Mouse (Mus musculus): Measurements from ENCODE around the gene Slfn3. TPM values are rescaled to one million over a fixed set of nuclear protein-coding genes. Genes with fewer than 3 reads are reported as not detected.
"Not testable (repeated sequence)": the region's sequence is repeated elsewhere in the genome, so short reads cannot be mapped to it uniquely, and the experiment has no call there.

Slfn3 gene
- polyA plus RNA-seq (2012; ENCODE audit: insufficient read depth, insufficient read length, missing spikeins): 0.75 and 0.95 TPM in 2 replicates

DNA sequence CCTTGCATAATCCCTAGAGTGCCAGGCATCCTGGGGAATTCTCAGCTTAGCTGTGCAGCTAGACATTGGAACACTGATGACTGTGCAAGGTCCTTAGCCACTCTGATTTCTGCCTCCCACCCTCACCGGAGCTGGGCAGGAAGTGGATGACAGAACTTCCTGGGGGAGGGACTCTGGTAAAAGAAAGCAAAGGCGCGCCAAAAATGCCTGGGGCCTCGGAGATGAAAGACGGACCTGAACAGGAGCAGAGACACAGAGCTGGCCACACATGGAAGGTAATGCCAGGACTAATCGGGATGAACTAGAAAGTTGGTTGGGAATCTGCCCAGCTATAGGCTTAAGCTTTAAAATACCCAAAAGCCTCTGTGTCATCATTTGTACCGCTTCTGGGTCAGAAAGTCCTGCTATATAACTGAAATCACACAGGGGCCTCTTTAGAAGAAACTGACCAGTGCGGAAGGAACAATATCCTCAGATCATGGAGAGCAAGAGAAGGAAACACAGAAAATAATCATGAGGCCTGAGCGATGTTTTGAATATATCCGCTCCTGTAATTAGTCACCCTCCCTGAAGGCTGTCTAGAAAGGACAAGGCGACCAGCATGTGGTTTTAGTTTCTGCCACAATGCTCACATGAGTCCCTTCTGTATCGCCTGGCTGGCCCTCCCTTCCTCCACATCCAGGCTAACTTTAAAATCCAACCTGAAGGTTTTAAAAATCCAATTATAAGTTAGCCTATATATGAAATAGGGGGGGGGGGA lies at the start of gene Slfn3:
Gene Slfn3, plus strand, starts transcription at position 197 of the 760 bp plus-strand sequence.
- Histone ChIP-seq H3K4me3 (ENCODE audit: insufficient read depth, low read depth, low read length) (peak within 1 kb of the TSS; percentile 70), H3K27ac (replicated peaks; ENCODE audit: low read depth, low read length) (peak within 1 kb of the TSS; percentile 90), H3K4me1 (ENCODE audit: control insufficient read depth, insufficient read depth, insufficient read length, low read length) (no peaks in the 10 kb centered on the region)

DNA sequence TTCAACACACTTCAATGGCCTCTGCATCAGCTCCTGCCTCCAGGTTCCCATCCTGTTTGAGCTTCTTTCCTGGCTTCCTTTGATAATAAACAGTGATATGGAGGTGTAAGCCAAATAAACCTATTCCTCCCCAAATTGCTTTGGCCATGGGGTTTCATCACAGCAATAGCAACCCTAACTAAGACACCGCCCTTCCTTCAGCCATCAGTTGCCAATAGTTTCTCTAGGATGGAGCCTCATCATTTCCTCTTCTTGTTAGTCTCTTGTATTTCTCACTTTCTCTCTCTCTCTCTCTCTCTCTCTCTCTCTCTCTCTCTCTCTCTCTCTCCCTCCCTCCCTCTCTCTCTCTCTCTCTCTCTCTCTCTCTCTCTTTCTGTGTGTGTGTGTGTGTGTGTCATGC lies 42.2 kb upstream of the Slfn3 start:
- not testable (repeated sequence) for H3K4me1 ChIP-seq (ENCODE audit: control insufficient read depth, insufficient read depth, insufficient read length, low read length); H3K27ac ChIP-seq (replicated peaks; ENCODE audit: low read depth, low read length); H3K4me3 ChIP-seq (ENCODE audit: insufficient read depth, low read depth, low read length)

DNA sequence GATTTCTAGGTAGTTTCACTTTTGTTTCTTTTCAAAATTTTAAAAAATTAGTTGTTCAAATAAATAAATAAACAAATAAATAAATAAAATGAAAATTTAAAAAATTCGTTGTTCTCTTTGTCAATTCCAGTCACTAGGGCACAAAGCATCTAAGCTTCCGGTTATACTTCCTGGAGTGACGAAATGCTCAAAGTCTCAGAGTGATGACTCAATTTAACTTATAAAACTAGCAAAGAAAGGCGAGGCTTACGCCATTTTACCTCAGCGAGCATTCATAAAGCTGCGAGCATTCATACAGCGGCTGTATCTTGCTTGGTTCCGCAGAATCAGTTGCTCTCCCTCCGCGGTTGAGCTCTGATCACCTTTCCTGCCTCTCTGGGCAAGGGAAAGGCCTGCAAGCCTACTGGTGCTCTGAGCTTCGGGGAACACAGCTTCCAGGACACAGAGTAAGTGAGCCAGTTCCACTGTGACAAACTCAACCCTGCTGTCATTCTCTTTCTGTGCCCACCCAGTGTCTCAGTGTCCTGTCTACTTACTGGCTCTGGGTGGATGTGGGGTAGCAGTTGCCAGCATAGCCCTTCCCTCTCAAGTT lies 16.1 kb upstream of the Slfn3 start, which contains the start of gene Slfn4:
Gene Slfn4, plus strand, starts transcription at position 239 of the 592 bp plus-strand sequence.
- Histone ChIP-seq H3K4me1 (ENCODE audit: control insufficient read depth, insufficient read depth, insufficient read length, low read length) (peaks cover 2% of the 10 kb centered on the region; the same call in 1 of the 2 replicates), H3K27ac (replicated peaks; ENCODE audit: low read depth, low read length) (no peak within 1 kb of the TSS), H3K4me3 (ENCODE audit: insufficient read depth, low read depth, low read length) (no peak within 1 kb of the TSS)

DNA sequence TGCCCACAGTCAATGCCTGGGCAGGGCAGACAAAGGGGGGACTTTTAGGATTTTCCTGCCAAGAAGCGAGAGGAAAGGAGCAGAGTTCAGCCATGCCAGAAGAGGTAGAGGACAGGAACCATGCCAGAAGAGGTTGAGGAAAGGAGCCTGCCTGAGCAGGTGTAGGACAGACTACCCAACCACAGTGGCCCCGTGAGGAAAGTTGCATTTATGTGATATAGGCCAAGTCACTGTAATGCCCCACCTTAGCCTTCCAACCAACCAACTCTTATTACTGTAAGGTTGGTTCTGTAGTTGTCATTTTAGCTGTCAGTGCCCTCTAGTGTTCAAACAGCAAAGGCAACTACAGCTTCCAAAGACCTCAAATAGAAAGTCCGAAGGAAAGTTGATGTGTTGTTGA lies 871 bp downstream of the Slfn3 start:
- no peaks in the 10 kb centered on the region for H3K4me1 ChIP-seq (ENCODE audit: control insufficient read depth, insufficient read depth, insufficient read length, low read length)
- H3K27ac ChIP-seq (replicated peaks; ENCODE audit: low read depth, low read length): peak overlapping the region; percentile 78
- H3K4me3 ChIP-seq (ENCODE audit: insufficient read depth, low read depth, low read length): peak overlapping the region; percentile 70

DNA sequence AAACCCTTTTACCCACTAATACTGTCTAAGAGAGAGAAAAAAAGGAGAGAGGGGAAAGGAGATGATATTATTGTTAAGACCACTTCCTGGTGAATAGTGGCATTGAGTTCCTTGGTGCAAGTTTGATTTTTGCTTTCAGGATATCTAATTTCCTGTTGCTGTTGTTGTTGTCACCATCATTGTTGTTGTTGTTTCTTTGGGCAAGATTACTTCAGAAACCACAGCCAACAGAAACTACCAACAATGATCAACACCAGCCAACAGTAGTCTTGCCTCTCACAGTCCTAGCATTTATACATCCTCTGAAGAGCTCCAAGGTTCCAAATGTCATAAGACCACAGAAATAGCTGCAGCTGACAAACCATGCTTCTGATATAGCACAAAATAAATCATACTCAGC lies 13.9 kb downstream of the Slfn3 start:
- no peak overlapping the region for H3K27ac ChIP-seq (replicated peaks; ENCODE audit: low read depth, low read length)
- H3K4me1 ChIP-seq (ENCODE audit: control insufficient read depth, insufficient read depth, insufficient read length, low read length): no peaks in the 10 kb centered on the region
- H3K4me3 ChIP-seq (ENCODE audit: insufficient read depth, low read depth, low read length): no peak overlapping the region

DNA sequence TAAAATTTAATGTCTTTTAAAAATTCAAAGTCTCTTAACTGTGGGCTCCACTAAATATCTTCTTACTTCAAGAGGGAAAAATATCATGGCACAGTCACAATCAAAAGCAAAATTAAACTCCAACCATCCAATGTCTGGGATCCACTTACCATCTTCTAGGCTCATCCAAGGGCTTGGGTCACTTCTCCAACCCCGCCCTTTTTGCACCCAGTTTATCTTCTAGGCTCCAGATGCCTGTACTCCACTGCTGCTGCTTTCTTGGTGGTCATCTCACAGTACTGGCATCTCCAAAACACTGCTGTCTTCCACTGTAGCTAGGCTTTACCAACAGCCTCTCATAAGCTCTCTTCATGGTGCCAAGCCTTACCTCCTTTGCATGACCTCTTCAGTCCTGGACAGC lies 25.0 kb downstream of the Slfn3 start:
- Histone ChIP-seq H3K27ac (replicated peaks; ENCODE audit: low read depth, low read length) (no peak overlapping the region), H3K4me1 (ENCODE audit: control insufficient read depth, insufficient read depth, insufficient read length, low read length) (no peaks in the 10 kb centered on the region)

DNA sequence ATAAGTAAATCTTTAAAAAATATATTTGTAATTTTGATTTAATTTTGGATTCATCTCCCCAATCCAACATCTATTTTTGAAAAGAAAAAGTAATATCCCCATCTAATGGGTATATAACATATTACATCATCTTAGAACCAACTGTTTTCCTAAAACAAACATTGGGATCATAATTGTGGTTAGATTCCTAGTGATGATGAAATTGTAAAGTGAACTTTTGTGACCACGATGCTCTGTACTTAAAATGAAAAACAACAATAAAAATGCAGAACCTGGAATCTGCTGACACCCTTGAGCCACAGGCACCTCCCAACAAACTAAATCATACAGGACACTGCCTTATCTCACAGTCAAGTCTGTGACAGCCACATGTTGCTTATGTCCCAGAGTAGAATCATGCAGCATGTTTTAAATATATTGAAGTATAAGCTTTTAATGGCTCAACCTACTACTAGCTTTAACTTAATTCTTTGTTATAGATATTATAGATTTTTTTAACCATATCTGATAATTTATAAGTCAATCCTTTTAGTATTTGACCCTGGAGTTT lies 30.3 kb downstream of the Slfn3 start:
- Histone ChIP-seq H3K4me1 (ENCODE audit: control insufficient read depth, insufficient read depth, insufficient read length, low read length) (no peaks in the 10 kb centered on the region), H3K4me3 (ENCODE audit: insufficient read depth, low read depth, low read length) (no peak overlapping the region), H3K27ac (replicated peaks; ENCODE audit: low read depth, low read length) (no peak overlapping the region)

More for the DNA sequence above, 25.0 kb downstream of the Slfn3 start:
- H3K4me3 ChIP-seq (ENCODE audit: insufficient read depth, low read depth, low read length): no peak overlapping the region

DNA sequence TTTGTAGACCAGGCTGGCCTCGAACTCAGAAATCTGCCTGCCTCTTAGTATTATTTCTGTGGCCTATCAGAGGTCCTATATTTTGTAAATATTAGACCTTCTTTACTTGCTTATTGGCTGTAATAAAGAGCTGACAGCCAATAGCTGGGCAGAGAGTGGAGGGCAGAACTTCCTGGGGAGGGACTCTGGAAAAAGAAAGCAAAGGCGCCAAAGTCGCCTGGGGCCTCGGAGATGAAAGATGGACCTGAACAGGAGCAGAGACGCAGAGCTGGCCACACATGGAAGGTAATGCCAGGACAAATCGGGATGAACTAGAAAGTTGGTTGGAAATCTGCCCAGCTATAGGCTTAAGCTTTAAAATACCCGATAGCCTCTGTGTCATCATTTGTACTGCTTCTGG lies 32.2 kb downstream of the Slfn3 start:
- peak overlapping the region; percentile 41 for H3K4me3 ChIP-seq (ENCODE audit: insufficient read depth, low read depth, low read length)
- H3K27ac ChIP-seq (replicated peaks; ENCODE audit: low read depth, low read length): no peak overlapping the region
- no peaks in the 10 kb centered on the region for H3K4me1 ChIP-seq (ENCODE audit: control insufficient read depth, insufficient read depth, insufficient read length, low read length)

DNA sequence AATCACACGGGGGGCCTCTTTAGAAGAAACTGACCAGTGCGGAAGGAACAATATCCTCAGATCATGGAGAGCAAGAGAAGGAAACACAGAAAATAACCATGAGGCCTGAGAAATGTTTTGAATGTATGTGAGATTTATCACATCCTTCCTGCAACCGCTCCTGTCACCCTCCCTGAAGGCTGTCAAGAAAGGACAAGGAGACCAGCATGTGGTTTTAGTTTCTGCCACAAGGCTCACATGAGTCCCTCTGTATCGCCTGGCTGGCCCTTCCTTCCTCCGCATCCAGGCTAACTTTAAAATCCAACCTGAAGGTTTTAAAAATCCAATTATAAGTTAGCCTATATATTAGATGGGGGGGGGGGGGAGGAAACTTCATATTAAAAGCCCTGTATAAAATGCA lies 32.7 kb downstream of the Slfn3 start:
- H3K4me3 ChIP-seq (ENCODE audit: insufficient read depth, low read depth, low read length): peak overlapping the region; percentile 41; the same call in 1 of the 2 replicates
- H3K27ac ChIP-seq (replicated peaks; ENCODE audit: low read depth, low read length); H3K4me1 ChIP-seq (ENCODE audit: control insufficient read depth, insufficient read depth, insufficient read length, low read length): not testable (repeated sequence)

DNA sequence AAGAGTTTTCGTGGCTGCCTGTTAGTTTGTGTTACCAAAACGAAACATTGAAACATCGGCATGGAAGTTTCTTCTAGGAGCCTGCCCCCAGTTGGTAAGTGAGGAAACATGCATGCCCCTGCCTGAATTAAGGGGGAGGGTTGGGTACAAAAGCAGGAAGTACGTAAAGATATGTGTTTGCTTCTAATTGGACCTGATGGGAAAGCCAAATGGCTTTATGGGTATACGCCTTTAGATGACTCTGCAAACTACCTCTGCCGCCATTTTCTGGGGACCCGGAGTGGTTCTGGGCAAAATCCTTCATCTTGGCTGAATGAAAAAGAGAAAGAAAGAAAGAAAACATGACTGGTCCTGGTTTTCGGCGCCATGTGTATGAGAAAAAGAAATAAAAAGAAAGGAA lies 33.1 kb downstream of the Slfn3 start:
- Histone ChIP-seq H3K27ac (replicated peaks; ENCODE audit: low read depth, low read length) (peak overlapping the region; percentile 66), H3K4me1 (ENCODE audit: control insufficient read depth, insufficient read depth, insufficient read length, low read length) (no peaks in the 10 kb centered on the region), H3K4me3 (ENCODE audit: insufficient read depth, low read depth, low read length) (peak overlapping the region; percentile 48)

DNA sequence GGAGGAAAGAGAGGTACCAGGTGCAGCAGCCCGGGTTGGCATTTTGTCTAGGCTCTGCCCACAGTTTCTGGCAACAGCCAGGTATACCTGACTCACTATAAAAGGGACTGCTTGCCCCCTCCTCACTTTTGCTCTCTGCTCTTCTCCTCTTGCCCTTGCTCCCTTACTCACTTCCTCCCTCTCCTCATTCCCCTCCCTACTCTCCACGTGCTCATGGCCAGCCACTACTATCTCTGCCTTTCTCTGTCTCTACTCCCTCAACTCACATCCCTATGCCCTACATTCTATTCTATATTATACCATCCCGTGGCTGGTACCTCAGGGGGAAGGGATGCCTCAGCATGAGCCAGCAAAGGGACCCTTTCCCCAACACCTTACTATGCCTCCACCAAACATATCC lies 33.6 kb downstream of the Slfn3 start:
- Histone ChIP-seq H3K27ac (replicated peaks; ENCODE audit: low read depth, low read length) (peak overlapping the region; percentile 66), H3K4me3 (ENCODE audit: insufficient read depth, low read depth, low read length) (peak overlapping the region; percentile 48), H3K4me1 (ENCODE audit: control insufficient read depth, insufficient read depth, insufficient read length, low read length) (no peaks in the 10 kb centered on the region)

DNA sequence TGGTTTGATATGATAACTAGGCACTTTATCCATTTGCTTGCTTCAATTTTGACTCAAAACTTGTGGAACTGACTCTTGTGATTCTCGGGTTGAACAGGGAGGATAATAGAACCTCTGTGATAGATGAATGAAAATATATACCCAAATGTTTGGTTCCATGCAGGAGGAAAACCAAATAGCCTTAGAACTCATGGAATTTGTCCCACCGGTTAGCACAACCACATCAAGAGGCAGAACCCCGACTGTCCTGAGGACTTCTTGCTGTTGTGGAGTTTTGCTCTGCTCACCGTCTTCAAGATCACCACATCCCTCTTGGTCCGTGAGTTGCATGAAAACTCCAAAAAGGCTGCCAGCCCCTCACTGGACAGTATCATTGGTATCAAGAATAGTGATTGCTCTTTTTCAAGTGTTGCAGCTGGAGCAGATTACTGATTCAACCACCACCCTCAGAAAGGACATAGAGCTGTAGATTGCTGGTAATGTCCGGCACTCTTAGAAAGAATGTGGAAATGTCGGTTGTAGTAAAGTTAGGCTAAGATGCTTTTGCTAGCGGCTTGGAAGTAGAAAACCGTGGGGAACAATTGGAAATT lies 34.3 kb downstream of the Slfn3 start:
- H3K27ac ChIP-seq (replicated peaks; ENCODE audit: low read depth, low read length): no peak overlapping the region
- no peak overlapping the region for H3K4me3 ChIP-seq (ENCODE audit: insufficient read depth, low read depth, low read length)
- no peaks in the 10 kb centered on the region for H3K4me1 ChIP-seq (ENCODE audit: control insufficient read depth, insufficient read depth, insufficient read length, low read length)

DNA sequence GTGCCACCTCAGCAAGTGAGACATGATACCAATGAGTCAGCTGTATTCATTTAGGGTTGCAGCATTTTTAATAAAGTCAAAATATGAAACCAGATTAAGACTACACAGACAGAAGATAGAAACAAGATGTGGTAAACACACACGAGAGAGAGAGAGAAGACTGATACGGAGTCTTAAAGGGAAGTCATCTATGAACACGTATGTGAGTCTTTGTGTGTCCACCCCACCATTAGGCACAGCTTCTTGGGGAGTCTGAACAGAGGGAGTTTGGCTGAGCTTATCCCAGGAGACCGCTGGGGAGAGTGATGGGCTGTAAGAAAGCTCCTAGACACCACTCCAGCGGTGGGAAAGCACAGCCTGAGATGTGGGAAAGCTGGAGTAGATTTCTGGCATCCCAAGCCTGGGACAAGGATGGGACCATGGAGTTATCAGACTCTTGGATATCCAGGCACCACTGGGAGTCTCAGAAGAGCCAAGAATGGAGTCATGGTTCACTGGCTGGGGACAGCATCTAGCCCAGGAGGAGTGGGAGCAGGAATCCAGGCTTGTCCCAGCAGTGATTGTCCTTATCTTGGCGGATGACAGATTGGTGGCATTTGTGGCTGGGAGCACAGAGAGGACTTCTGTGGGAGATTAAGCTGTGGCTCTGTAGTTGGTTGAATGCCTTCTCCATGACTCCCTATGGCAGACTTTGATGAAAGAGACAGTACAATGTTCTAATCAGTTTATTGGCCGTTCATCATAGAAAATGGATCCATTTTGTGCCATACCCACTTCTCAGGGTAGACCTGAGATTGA lies 37.0 kb downstream of the Slfn3 start:
- Histone ChIP-seq H3K4me1 (ENCODE audit: control insufficient read depth, insufficient read depth, insufficient read length, low read length) (no peaks in the 10 kb centered on the region), H3K4me3 (ENCODE audit: insufficient read depth, low read depth, low read length) (no peak overlapping the region), H3K27ac (replicated peaks; ENCODE audit: low read depth, low read length) (no peak overlapping the region)

DNA sequence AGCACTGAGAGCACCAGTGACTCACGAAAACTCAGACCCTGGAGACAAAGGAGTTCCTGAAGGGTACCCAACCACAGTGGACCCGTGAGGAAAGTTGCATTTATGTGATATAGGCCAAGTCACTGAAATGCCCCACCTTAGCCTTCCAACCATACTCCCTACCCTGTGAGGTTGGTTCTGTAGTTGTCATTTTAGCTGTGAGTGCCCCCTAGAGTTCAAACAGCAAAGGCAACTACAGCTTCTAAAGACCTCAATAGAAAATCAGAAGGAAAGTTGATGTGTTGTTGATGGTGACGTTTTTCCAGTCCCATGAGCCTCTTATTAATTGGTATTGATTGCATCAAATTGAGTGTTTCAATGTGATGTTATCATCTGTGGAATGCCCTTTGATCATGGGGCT lies 39.8 kb downstream of the Slfn3 start:
- H3K27ac ChIP-seq (replicated peaks; ENCODE audit: low read depth, low read length): no peak overlapping the region
- H3K4me3 ChIP-seq (ENCODE audit: insufficient read depth, low read depth, low read length): no peak overlapping the region
- H3K4me1 ChIP-seq (ENCODE audit: control insufficient read depth, insufficient read depth, insufficient read length, low read length): no peaks in the 10 kb centered on the region

DNA sequence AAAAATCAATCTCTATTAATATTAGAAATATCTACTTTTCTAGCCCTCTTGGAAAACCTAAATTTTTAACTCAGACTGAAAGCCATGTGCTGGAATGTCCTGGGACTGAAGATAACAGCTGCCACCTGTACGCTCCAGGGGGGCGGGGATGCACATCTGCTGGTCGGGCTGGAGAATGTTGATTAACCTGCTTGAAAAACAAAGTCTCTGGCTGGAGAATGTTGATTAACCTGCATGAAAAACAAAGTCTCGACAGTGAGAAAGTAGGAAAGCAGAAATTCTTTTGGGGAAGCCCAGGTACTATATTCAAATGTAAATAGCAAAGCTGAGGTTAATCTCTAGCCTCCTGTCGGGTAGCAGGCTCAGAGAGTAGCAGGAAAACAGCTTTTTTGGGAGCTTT lies 42.5 kb downstream of the Slfn3 start:
- H3K27ac ChIP-seq (replicated peaks; ENCODE audit: low read depth, low read length); H3K4me3 ChIP-seq (ENCODE audit: insufficient read depth, low read depth, low read length); H3K4me1 ChIP-seq (ENCODE audit: control insufficient read depth, insufficient read depth, insufficient read length, low read length): not testable (repeated sequence)

All from brown adipose tissue, adult 24 weeks (tissue).